Mouse (Mus musculus): Measurements from ENCODE around the gene Gm42878. TPM values are rescaled to one million over a fixed set of nuclear protein-coding genes. Genes with fewer than 3 reads are reported as not detected.

Gene Gm42878
- 1.9 TPM for polyA plus RNA-seq (2014; fragmentation: Illumina TruSeq; extraction: RNeasy Lipid Tissue Mini Kit (QIAGEN cat#74804); ENCODE audit: low read depth, low replicate concordance)

GRCm38 (mm10) chr5:121544910-121545792, at the start of gene Gm42878, which contains the start of gene Adam1a:
Gene Gm42878, minus strand, starts transcription at chr5:121545482.
Gene Adam1a, minus strand, starts transcription at chr5:121545482.

GRCm38 (mm10) chr5:121593451-121594401, 48.4 kb upstream of the Gm42878 start, which contains the start of gene Aldh2:
Gene Aldh2, minus strand, starts transcription at chr5:121593824.

GRCm38 (mm10) chr5:121545793-121546529, 679 bp upstream of the Gm42878 start, which contains the start of gene Mapkapk5:
Gene Mapkapk5, minus strand, starts transcription at chr5:121545905.

GRCm38 (mm10) chr5:121503231-121503630, 42.1 kb downstream of the Gm42878 start, which contains the start of gene Adam1b:
Gene Adam1b, minus strand, starts transcription at chr5:121503435.

Other genes with a start within 250 kb of the Gm42878 start
- 24.5 TPM for gene Trafd1, start 159.8 kb downstream of the Gm42878 start, polyA plus RNA-seq (2014; fragmentation: Illumina TruSeq; extraction: RNeasy Lipid Tissue Mini Kit (QIAGEN cat#74804); ENCODE audit: low read depth, low replicate concordance)
- 27.3 TPM for gene Naa25, start 147.5 kb downstream of the Gm42878 start, polyA plus RNA-seq (2014; fragmentation: Illumina TruSeq; extraction: RNeasy Lipid Tissue Mini Kit (QIAGEN cat#74804); ENCODE audit: low read depth, low replicate concordance)
- not detected for gene Tmem116, start 93.6 kb downstream of the Gm42878 start, polyA plus RNA-seq (2014; fragmentation: Illumina TruSeq; extraction: RNeasy Lipid Tissue Mini Kit (QIAGEN cat#74804); ENCODE audit: low read depth, low replicate concordance)
- gene Erp29, start 93.0 kb downstream of the Gm42878 start, polyA plus RNA-seq (2014; fragmentation: Illumina TruSeq; extraction: RNeasy Lipid Tissue Mini Kit (QIAGEN cat#74804); ENCODE audit: low read depth, low replicate concordance) = 10.6 TPM
- gene Adam1b, start 42.0 kb downstream of the Gm42878 start, polyA plus RNA-seq (2014; fragmentation: Illumina TruSeq; extraction: RNeasy Lipid Tissue Mini Kit (QIAGEN cat#74804); ENCODE audit: low read depth, low replicate concordance) = not detected
- gene Adam1a, start within 50 bp of the Gm42878 start, polyA plus RNA-seq (2014; fragmentation: Illumina TruSeq; extraction: RNeasy Lipid Tissue Mini Kit (QIAGEN cat#74804); ENCODE audit: low read depth, low replicate concordance) = 4.4 TPM
- 84.6 TPM for gene Mapkapk5, start 423 bp upstream of the Gm42878 start, polyA plus RNA-seq (2014; fragmentation: Illumina TruSeq; extraction: RNeasy Lipid Tissue Mini Kit (QIAGEN cat#74804); ENCODE audit: low read depth, low replicate concordance)
- gene Aldh2, start 48.3 kb upstream of the Gm42878 start, polyA plus RNA-seq (2014; fragmentation: Illumina TruSeq; extraction: RNeasy Lipid Tissue Mini Kit (QIAGEN cat#74804); ENCODE audit: low read depth, low replicate concordance) = 22.8 TPM
- gene Acad12, start 73.5 kb upstream of the Gm42878 start, polyA plus RNA-seq (2014; fragmentation: Illumina TruSeq; extraction: RNeasy Lipid Tissue Mini Kit (QIAGEN cat#74804); ENCODE audit: low read depth, low replicate concordance) = 5.8 TPM
- gene Acad10, start 115.0 kb upstream of the Gm42878 start, polyA plus RNA-seq (2014; fragmentation: Illumina TruSeq; extraction: RNeasy Lipid Tissue Mini Kit (QIAGEN cat#74804); ENCODE audit: low read depth, low replicate concordance) = 1.3 TPM
- gene Brap, start 115.1 kb upstream of the Gm42878 start, polyA plus RNA-seq (2014; fragmentation: Illumina TruSeq; extraction: RNeasy Lipid Tissue Mini Kit (QIAGEN cat#74804); ENCODE audit: low read depth, low replicate concordance) = 32.3 TPM
- 193 TPM for gene Atxn2, start 165.9 kb upstream of the Gm42878 start, polyA plus RNA-seq (2014; fragmentation: Illumina TruSeq; extraction: RNeasy Lipid Tissue Mini Kit (QIAGEN cat#74804); ENCODE audit: low read depth, low replicate concordance)

Data from sigmoid colon, adult 10 weeks (tissue).